Mouse (Mus musculus): ENCODE data around the gene C1qtnf7.
A peak's percentile ranks its signal among the peaks of the same experiment; 100 is the strongest.

Gene C1qtnf7

DNA sequence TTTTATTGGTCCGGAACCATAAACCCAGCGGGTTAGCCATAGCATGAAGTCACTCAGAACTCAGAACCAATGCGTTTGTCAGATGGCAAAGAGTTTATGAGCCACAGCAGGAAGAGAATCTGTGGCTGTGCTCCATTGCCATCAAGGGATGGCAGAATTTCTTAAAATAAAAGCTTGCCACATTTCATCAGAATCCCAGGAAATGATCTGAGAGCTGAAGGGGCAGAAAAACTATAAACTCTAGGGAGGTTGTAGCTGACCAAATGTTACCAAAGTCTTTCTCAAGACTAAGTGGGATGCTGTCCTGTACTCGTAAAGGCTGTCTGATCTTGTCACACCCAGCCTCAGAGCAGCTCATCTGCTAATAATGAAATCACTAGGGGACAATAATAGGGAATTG is 110.1 kb downstream of the C1qtnf7 start:
- DNase-seq: no peak

DNA sequence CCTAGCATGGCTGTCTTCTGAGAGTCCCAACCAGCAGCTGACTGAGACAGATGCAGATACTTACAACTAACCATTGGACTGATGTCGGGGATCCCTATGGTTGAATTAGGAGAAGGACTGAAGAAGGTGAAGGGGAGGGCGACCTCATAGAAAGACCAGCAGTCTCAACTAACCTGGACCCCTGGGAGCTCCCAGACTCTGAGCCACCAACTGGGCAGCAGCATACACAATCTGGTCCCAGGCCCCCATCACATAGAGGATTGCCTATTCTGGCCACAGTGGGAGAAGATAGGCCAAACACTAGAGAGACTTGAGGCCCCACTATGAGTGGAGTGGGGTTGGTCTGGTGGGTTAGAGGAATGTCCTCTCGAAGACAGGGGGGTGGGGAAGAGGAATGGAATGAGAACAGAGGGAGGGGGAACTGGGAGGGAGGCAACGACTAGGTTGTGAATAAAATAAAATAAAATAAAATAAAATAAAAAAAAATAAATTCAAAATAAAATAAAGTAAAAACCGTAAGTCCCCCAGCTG is 118.8 kb downstream of the C1qtnf7 start:
- DNase-seq: no peak

DNA sequence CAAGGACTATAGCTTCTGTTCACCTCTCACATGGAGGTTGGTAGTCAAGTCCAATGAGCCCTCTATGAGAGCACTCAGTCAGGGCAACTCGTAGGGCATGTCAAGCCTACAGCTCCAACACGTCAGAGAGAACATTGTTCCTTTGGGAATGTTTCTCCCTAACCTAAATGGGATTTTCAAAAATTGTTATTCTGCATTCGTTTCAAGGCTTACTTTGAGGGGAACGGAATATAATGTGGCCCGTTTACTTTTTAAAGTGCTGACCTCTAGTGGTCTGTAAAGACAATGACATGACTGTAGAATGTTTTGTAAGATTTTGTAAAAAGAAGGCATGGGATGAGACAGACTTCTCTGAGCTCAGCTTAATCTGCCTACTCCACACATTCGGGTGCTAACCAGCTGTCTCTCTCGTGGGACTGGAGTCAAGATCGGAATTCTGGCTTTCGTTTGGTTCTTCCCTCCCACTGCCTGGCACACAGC is 119.3 kb downstream of the C1qtnf7 start:
- DNase-seq: no peak

GRCm38 (mm10) chr5:43645020-43645419 is 129.7 kb downstream of the C1qtnf7 start:
- DNase-seq: no peak

DNA sequence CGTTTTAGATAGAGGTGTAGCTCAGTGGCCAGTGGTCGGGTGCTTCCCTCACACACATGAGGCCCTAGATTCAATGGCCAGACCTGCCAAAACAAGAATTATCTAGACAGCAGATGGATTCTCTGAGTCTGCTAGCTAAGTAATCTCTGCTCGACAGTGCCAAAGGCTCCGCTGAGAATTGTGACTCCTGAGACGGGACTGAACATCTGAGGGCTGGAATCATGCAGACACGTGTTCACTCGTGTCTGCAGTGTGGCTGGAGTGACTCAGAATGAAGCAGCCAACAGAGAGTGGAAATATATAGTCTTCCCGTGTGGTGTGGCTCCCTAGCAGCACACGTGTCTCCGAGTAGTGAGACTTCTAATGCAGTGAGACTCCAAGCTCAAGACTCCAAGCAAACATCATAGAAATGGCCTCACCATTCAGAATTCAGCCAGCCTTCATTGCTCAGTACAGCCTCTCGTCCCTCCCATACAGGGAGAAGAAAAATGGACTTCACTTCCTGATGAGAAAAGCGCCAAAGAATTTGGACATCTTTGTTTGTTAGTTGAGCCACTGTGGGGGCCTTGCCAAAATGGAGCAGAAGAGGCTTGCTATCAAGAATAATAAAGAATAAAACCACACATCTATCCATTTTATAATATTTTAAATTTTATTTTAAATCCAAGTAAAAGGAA is 131.9 kb downstream of the C1qtnf7 start:
- DNase-seq: no peak

DNA sequence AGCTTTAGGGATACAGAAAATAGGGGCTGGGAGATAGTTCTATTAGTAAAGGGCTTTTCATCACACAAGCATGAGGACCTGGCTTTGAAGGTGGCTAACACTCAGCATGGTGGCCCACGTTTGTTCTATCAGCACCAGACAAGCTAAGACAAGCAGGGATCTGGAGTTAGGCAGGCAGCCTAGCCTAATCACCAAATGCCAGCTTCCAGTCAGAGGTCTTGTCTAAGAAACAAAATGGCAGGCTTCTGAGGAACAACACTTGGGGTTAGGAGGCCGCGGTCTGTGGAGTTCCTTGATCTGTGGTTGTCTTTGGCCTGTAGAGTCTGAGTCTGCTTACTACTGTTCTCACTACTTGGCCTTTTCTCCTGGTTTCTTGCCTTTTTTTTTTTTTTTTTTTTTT is 146.2 kb downstream of the C1qtnf7 start:
- no peak for DNase-seq

DNA sequence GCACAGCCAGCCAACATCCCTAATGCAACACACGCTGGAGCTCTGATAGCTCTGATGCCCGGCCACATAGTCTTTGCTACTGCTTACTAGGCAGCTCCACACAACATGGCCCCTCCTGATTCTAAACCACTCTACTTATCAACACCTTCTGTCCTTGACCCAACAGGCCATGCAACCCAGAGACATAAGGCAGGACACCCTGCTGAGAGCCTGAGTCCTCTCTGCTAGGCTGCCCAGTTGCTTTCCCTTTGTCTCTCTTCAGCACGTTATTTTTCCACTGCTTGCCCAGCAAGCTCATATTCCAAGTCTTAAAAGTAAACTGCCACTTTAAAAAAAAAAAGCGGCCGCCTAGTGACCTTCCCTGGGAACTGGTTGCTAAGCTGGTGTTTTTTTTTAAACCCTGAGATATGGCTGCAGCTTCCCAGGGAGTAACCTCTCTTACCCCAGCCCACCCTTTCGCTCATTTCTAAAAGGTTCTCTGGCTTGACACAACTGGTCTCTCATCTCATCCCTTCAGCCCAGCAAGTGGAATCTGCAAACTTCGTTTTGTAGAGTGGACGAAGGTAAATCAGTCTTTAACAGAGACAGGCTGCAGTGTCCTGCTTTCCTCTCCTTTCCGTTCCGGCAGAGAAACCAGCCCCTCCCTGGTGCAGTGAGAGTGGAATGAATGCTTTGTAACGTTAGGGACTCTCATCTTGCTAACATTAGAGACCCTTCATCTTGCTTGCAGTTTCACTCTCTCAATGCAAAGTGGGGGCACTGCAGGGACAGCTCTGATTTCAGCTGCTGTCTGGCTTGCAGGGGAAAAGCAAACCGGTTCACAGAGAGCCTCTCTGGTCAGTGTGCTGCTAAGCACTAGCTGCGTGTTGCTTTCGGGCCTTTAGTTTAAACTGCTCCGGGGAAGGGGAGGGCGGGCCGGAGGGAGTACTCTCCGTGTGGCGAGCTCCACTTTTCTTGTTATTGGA is 146.9 kb downstream of the C1qtnf7 start, which contains the start of gene Cc2d2a:
TSS of gene Cc2d2a (plus strand) at position 350 of the 965 bp plus-strand sequence.
- peak; percentile 53 for DNase-seq

DNA sequence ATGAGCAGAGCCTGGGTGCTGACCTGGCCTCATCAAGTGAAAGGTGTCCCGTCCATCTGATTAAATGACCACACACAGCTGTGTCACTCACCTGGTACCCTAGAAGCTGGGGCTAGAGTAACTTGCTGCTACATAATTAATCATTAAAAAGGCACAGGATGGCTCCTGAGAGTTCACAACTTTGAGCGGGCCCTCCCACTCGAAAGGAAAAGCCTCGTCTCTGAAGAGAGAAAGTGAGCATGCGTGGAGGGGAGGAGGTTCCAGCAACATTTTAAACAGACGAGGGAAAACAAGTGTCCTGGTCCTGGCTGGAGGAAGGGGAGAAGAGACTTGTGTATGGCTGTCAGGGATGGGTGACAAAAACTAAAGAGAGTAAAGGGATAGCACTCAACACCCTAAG is 148.2 kb downstream of the C1qtnf7 start:
- DNase-seq: no peak

GRCm38 (mm10) chr5:43665144-43665543 is 149.8 kb downstream of the C1qtnf7 start:
- DNase-seq: no peak
